Mouse (Mus musculus): ENCODE measurements around the gene Gm21310.
"Not testable (repeated sequence)": the region's sequence is repeated elsewhere in the genome, so short reads cannot be mapped to it uniquely, and the experiment has no call there.

The Gm21310 gene

GRCm38 (mm10) chrY:10147083-10147482, at the start of gene Gm21310:
TSS of gene Gm21310 (minus strand) at chrY:10147183.
- DNase-seq (ENCODE audit: low read depth): not testable (repeated sequence)

All from c-Kit-positive CD71-negative TER-119-negative erythroid progenitor cells, embryonic 14.5 days (primary cell).